Mouse (Mus musculus) hindbrain, embryonic 16.5 days (tissue): ENCODE data around the gene Cpxm1. TPM values are rescaled to one million over a fixed set of nuclear protein-coding genes. Genes with fewer than 3 reads are reported as not detected.

Source experiments
- ATAC-seq: fragments of 200-750 bp; cut with Nextera tagmentation; 2 replicates; pipeline ENCODE4 v1.8.0; 2017; ENCODE audit warnings: moderate TSS enrichment, moderate library complexity
- H3K27ac ChIP-seq: fragments of 300-500 bp; sonication (generic); 2 replicates; pipeline ENCODE4 v1.5.1; 2014; ENCODE audit warnings: low read depth, mild to moderate bottlenecking, control low read depth, low read length, moderate library complexity
- H3K27me3 ChIP-seq: fragments of 300-500 bp; sonication (generic); replicated peaks from 2 replicates; pipeline ENCODE4 v1.6.1; 2014; ENCODE audit warnings: low read length; ENCODE audit not compliant: control insufficient read depth, insufficient read depth
- H3K36me3 ChIP-seq: fragments of 300-500 bp; sonication (generic); 2 replicates; pipeline ENCODE4 v1.6.1; 2014; ENCODE audit warnings: mild to moderate bottlenecking, low read length, moderate library complexity, mixed read lengths; ENCODE audit not compliant: control insufficient read depth, insufficient read depth
- H3K4me1 ChIP-seq: fragments of 300-500 bp; sonication (generic); 2 replicates; pipeline ENCODE4 v1.6.1; 2014; ENCODE audit warnings: low read depth, low read length; ENCODE audit not compliant: control insufficient read depth, insufficient read depth
- H3K4me2 ChIP-seq: fragments of 300-500 bp; sonication (generic); 2 replicates; pipeline ENCODE4 v1.6.1; 2014; ENCODE audit warnings: mild to moderate bottlenecking, low read length, control low read depth, moderate library complexity
- H3K4me3 ChIP-seq: fragments of 300-500 bp; sonication (generic); 2 replicates; pipeline ENCODE4 v1.5.1; 2014; ENCODE audit warnings: mild to moderate bottlenecking, low read length, control low read depth, moderate library complexity
- H3K9ac ChIP-seq: fragments of 300-500 bp; sonication (generic); 2 replicates; pipeline ENCODE4 v1.6.1; 2014; ENCODE audit warnings: low read depth, mild to moderate bottlenecking, control low read depth, low read length, moderate library complexity
- H3K9me3 ChIP-seq: fragments of 300-500 bp; sonication (generic); 2 replicates; pipeline ENCODE4 v1.6.1; 2014; ENCODE audit warnings: mild to moderate bottlenecking, low read length, moderate library complexity; ENCODE audit not compliant: control insufficient read depth
- WGBS: fragments of 180-500 bp; shearing (Covaris S2); extraction: QIAGEN DNeasy Blood & Tissue Kit; methylation state at CpG from one replicate; pipeline ENCODE4 v1.1.7; 2014; 5-methylcytosine and 5-hydroxymethylcytosine counted together
- polyA plus RNA-seq: library from polyadenylated mRNA; unstranded; fragments of >200 nt; fragmentation: Nextera tagmentation; extraction: Ambion mirVana; gene quantifications from 2 replicates; pipeline ENCODE4 v1.2.1, GENCODE M21; 2015

The Cpxm1 gene
- polyA plus RNA-seq, result 33.6 and 39.3 TPM in 2 replicates

GRCm38 (mm10) chr2:130397186-130397985 lies at the start of gene Cpxm1:
Gene Cpxm1 (minus strand): TSS chr2:130397574.
- ATAC-seq, result peak; percentile 85
- Histone ChIP-seq H3K4me3 (peak within 1 kb of the TSS; percentile 58), H3K36me3 (no peaks in the 10 kb centered on the region), H3K27ac (0 out of 2 replicates have a peak within 1 kb of the TSS, but pooled peaks have one; percentile 44), H3K27me3 (peaks cover 8% of the 10 kb centered on the region), H3K9ac (peak within 1 kb of the TSS; percentile 80), H3K4me1 (peaks cover 14% of the 10 kb centered on the region), H3K9me3 (no peaks in the 10 kb centered on the region), H3K4me2 (peak within 1 kb of the TSS; percentile 99)
- 2% methylated on average over 37 of the region's 53 CpGs for WGBS

- ATAC-seq, result no peak
- Histone ChIP-seq H3K27me3 (no peaks in the 10 kb centered on the region), H3K9me3 (no peaks in the 10 kb centered on the region), H3K9ac (no peak overlapping the region), H3K4me1 (no peaks in the 10 kb centered on the region), H3K4me2 (no peak overlapping the region), H3K36me3 (peaks cover 41% of the 10 kb centered on the region), H3K4me3 (no peak overlapping the region), H3K27ac (no peak overlapping the region)
- WGBS, result 83% methylated on average over 10 of the region's 10 CpGs
These were observed 44.8 kb upstream of the Cpxm1 start for GRCm38 (mm10) chr2:130442162-130442561.

GRCm38 (mm10) chr2:130439840-130440480 lies 42.6 kb upstream of the Cpxm1 start:
- Histone ChIP-seq H3K9ac (no peak overlapping the region), H3K4me3 (no peak overlapping the region), H3K4me2 (no peak overlapping the region), H3K9me3 (no peaks in the 10 kb centered on the region), H3K36me3 (peaks cover 41% of the 10 kb centered on the region), H3K27me3 (no peaks in the 10 kb centered on the region), H3K4me1 (no peaks in the 10 kb centered on the region), H3K27ac (no peak overlapping the region)
- WGBS, result 93% methylated on average over 4 of the region's 4 CpGs
- no peak for ATAC-seq

GRCm38 (mm10) chr2:130438861-130439260 lies 41.5 kb upstream of the Cpxm1 start:
- no peak overlapping the region for H3K4me2 ChIP-seq
- no peak overlapping the region for H3K27ac ChIP-seq
- peaks cover 37% of the 10 kb centered on the region for H3K36me3 ChIP-seq
- no peak overlapping the region for H3K4me3 ChIP-seq
- 92% methylated on average over 3 of the region's 3 CpGs for WGBS
- no peak overlapping the region for H3K9ac ChIP-seq
- H3K27me3 ChIP-seq, result no peaks in the 10 kb centered on the region
- no peaks in the 10 kb centered on the region for H3K4me1 ChIP-seq
- no peak for ATAC-seq
- no peaks in the 10 kb centered on the region for H3K9me3 ChIP-seq

- no peak for ATAC-seq
- Histone ChIP-seq H3K27me3 (no peaks in the 10 kb centered on the region), H3K9ac (no peak overlapping the region), H3K4me3 (no peak overlapping the region), H3K36me3 (peaks cover 29% of the 10 kb centered on the region), H3K27ac (no peak overlapping the region), H3K4me1 (no peaks in the 10 kb centered on the region), H3K4me2 (no peak overlapping the region), H3K9me3 (no peaks in the 10 kb centered on the region)
- WGBS, result 94% methylated on average over 1 of the region's 1 CpGs
These were observed 39.4 kb upstream of the Cpxm1 start for GRCm38 (mm10) chr2:130436769-130437168.

- Histone ChIP-seq H3K27ac (no peak overlapping the region), H3K9ac (no peak overlapping the region), H3K36me3 (peaks cover 4% of the 10 kb centered on the region), H3K27me3 (no peaks in the 10 kb centered on the region), H3K4me3 (no peak overlapping the region), H3K4me1 (no peaks in the 10 kb centered on the region), H3K4me2 (no peak overlapping the region), H3K9me3 (no peaks in the 10 kb centered on the region)
- 23% methylated on average over 4 of the region's 4 CpGs for WGBS
- ATAC-seq, result peak; percentile 67
These were observed 35.8 kb upstream of the Cpxm1 start for GRCm38 (mm10) chr2:130433152-130433551.

- no peak overlapping the region for H3K4me3 ChIP-seq
- no peak overlapping the region for H3K9ac ChIP-seq
- H3K9me3 ChIP-seq, result no peaks in the 10 kb centered on the region
- no peaks in the 10 kb centered on the region for H3K27me3 ChIP-seq
- H3K27ac ChIP-seq, result no peak overlapping the region
- H3K36me3 ChIP-seq, result no peaks in the 10 kb centered on the region
- H3K4me2 ChIP-seq, result no peak overlapping the region
- H3K4me1 ChIP-seq, result no peaks in the 10 kb centered on the region
- 96% methylated on average over 3 of the region's 3 CpGs for WGBS
- ATAC-seq, result no peak
These were observed 34.8 kb upstream of the Cpxm1 start for GRCm38 (mm10) chr2:130432157-130432556.

- H3K4me3 ChIP-seq, result no peak overlapping the region
- 88% methylated on average over 3 of the region's 3 CpGs for WGBS
- H3K27ac ChIP-seq, result no peak overlapping the region
- H3K9me3 ChIP-seq, result no peaks in the 10 kb centered on the region
- no peak for ATAC-seq
- H3K4me2 ChIP-seq, result no peak overlapping the region
- H3K36me3 ChIP-seq, result no peaks in the 10 kb centered on the region
- H3K27me3 ChIP-seq, result no peaks in the 10 kb centered on the region
- no peak overlapping the region for H3K9ac ChIP-seq
- peaks cover 5% of the 10 kb centered on the region for H3K4me1 ChIP-seq
These were observed 33.1 kb upstream of the Cpxm1 start for GRCm38 (mm10) chr2:130430484-130430883.

GRCm38 (mm10) chr2:130429851-130430250 lies 32.5 kb upstream of the Cpxm1 start:
- Histone ChIP-seq H3K4me1 (peaks cover 11% of the 10 kb centered on the region), H3K9ac (no peak overlapping the region), H3K9me3 (no peaks in the 10 kb centered on the region), H3K4me3 (no peak overlapping the region), H3K4me2 (no peak overlapping the region), H3K36me3 (no peaks in the 10 kb centered on the region), H3K27me3 (no peaks in the 10 kb centered on the region), H3K27ac (no peak overlapping the region)
- 50% methylated on average over 2 of the region's 2 CpGs for WGBS
- ATAC-seq, result no peak
